Mouse (Mus musculus): ENCODE results near the gene Aip. TPM values are rescaled to one million over a fixed set of nuclear protein-coding genes. Genes with fewer than 3 reads are reported as not detected.
"Not testable (repeated sequence)": the region's sequence is repeated elsewhere in the genome, so short reads cannot be mapped to it uniquely, and the experiment has no call there.

Gene Aip
- polyA plus RNA-seq, 1 experiment: 59.8 TPM

DNA sequence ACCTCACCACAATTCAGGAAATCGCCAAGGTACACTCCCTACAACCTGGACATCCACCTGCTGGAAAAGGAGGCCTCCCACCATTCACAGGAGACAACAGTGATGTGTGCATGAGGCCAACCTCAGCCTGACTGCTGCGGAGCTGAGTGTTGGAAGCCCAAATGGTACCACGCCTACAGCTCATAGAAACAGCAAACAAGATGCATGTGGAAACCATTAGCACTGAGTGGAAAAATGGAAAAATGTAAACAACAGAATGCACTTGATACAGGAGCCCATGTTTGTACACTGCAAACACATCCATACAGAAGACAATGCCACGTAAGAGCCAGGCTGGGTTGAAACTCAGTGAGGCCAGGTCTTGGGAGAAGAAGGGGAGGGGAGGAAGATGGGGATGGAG lies 1.2 kb downstream of the Aip start:
- Histone ChIP-seq H3K36me3 (ENCODE audit: control insufficient read depth, insufficient read depth, low read length) (peaks cover 8% of the 10 kb centered on the region; the same call in 1 of the 2 replicates), H3K4me1 (ENCODE audit: control insufficient read depth, insufficient read depth, insufficient read length, low read length) (peaks cover 21% of the 10 kb centered on the region), H3K27me3 (ENCODE audit: control insufficient read depth, insufficient read depth, low read length) (no peaks in the 10 kb centered on the region), H3K4me3 (ENCODE audit: low read depth, low read length) (no peak overlapping the region), H3K27ac (ENCODE audit: insufficient read depth, low read depth, low read length) (no peak overlapping the region)
- no peak for TF ChIP-seq POLR2A (IDR thresholded peaks at IDR 0.05; ENCODE audit: low read depth, low read length)
- TF ChIP-seq CTCF (IDR thresholded peaks at IDR 0.05; ENCODE audit: extremely low read depth, insufficient read length, insufficient replicate concordance, low read depth, low read length): no peak
- WGBS: 85% methylated on average over 4 of the region's 4 CpGs

DNA sequence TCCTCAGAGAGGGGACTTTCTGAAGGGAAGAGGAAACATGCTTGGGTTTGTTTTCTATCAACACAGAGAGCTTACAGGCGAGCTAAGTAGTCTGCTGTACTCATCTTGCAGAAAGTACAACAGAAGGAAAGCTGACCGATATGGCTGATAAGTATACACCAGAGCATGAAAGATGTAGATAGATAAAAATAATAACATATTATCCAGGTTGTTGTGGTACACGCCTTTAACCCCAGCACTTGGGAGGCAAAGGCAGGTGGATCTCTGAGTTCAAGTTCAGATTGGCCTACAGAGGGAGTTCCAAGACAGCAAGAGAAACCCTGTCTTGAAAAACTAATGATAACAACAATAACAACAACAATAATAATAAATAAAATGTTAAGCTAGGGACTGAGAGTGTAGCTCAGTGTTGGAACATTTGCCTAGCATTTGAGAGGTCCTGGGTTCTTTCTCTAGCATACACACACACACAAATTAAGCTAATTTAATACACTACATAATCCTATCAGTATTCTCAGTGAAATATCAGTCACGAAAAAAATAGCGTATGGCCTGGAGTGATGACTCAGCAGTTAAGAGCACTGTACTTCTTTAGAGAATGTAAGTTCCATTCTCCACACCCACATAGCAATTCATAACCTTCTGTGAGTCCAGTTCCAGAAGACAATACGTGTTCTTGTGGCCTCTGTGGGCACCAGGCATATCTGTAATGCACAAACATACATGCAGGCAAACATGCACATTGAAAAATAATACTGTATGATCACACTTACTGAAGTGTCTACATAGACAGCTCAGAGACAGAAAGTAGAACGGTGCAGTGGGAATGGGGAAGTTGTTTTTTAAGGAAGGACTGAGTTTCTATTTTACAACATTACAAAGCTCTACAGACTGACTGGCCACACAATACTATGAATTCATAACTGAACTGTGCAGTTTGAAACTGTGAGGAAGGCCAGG lies 3.0 kb downstream of the Aip start:
- H3K27me3 ChIP-seq (ENCODE audit: control insufficient read depth, insufficient read depth, low read length): no peaks in the 10 kb centered on the region
- H3K36me3 ChIP-seq (ENCODE audit: control insufficient read depth, insufficient read depth, low read length): peaks cover 5% of the 10 kb centered on the region; the same call in 1 of the 2 replicates
- H3K27ac ChIP-seq (ENCODE audit: insufficient read depth, low read depth, low read length): no peak overlapping the region
- WGBS: 75% methylated on average over 7 of the region's 7 CpGs
- peaks cover 24% of the 10 kb centered on the region for H3K4me1 ChIP-seq (ENCODE audit: control insufficient read depth, insufficient read depth, insufficient read length, low read length)
- TF ChIP-seq CTCF (IDR thresholded peaks at IDR 0.05; ENCODE audit: extremely low read depth, insufficient read length, insufficient replicate concordance, low read depth, low read length) (no peak), POLR2A (IDR thresholded peaks at IDR 0.05; ENCODE audit: low read depth, low read length) (no peak)
- H3K4me3 ChIP-seq (ENCODE audit: low read depth, low read length): no peak overlapping the region

- H3K36me3 ChIP-seq (ENCODE audit: control insufficient read depth, insufficient read depth, low read length); H3K4me3 ChIP-seq (ENCODE audit: low read depth, low read length); H3K27me3 ChIP-seq (ENCODE audit: control insufficient read depth, insufficient read depth, low read length): not testable (repeated sequence)
- Histone ChIP-seq H3K4me1 (ENCODE audit: control insufficient read depth, insufficient read depth, insufficient read length, low read length) (peaks cover 17% of the 10 kb centered on the region), H3K27ac (ENCODE audit: insufficient read depth, low read depth, low read length) (peak overlapping the region; percentile 11; the same call in 1 of the 2 replicates)
- 50% methylated on average over 6 of the region's 6 CpGs for WGBS
These were observed 3.8 kb downstream of the Aip start for GRCm38 (mm10) chr19:4121896-4122295.

DNA sequence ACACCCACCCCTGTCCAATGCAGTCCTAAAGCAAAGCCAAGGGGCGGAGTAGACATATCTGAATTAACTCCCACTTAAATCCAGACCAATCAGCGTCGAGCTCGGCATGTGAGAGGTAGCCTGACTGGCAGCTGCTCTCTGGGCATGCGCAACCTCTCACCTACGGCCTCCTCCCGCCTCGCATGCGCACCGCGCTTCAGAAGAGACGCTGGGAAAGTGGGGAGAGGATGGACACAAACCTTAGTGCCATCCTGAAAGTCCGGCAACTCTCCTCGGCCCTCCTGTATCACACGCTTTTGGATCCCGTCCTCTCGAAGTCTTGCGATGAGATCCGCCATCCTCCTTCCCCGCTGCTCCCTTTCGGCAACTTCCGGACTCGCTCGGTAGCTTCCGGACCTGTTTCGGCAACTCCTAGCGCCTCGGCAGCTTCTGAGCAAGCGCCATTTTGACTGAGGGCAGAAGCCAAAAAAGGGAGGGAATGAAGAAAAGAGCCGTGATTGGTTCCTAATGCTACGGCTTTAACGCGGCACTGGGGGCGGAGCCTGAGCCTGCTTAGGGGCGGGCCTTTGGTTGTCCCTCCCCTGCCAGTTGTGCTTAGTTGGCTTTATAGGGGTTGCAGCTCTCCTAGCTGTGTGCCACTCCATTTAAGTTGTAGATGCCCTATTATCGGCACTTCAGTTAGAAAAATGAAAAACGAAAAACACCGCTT lies 4.4 kb downstream of the Aip start:
- 3% methylated on average over 38 of the region's 38 CpGs for WGBS
- no peak for TF ChIP-seq CTCF (IDR thresholded peaks at IDR 0.05; ENCODE audit: extremely low read depth, insufficient read length, insufficient replicate concordance, low read depth, low read length)
- peak; percentile 45 for TF ChIP-seq POLR2A (IDR thresholded peaks at IDR 0.05; ENCODE audit: low read depth, low read length)
- Histone ChIP-seq H3K4me3 (ENCODE audit: low read depth, low read length) (peak overlapping the region; percentile 68), H3K27ac (ENCODE audit: insufficient read depth, low read depth, low read length) (peak overlapping the region; percentile 79), H3K27me3 (ENCODE audit: control insufficient read depth, insufficient read depth, low read length) (no peaks in the 10 kb centered on the region), H3K36me3 (ENCODE audit: control insufficient read depth, insufficient read depth, low read length) (peaks cover 14% of the 10 kb centered on the region; the same call in 1 of the 2 replicates), H3K4me1 (ENCODE audit: control insufficient read depth, insufficient read depth, insufficient read length, low read length) (peaks cover 12% of the 10 kb centered on the region; the same call in 1 of the 2 replicates)

DNA sequence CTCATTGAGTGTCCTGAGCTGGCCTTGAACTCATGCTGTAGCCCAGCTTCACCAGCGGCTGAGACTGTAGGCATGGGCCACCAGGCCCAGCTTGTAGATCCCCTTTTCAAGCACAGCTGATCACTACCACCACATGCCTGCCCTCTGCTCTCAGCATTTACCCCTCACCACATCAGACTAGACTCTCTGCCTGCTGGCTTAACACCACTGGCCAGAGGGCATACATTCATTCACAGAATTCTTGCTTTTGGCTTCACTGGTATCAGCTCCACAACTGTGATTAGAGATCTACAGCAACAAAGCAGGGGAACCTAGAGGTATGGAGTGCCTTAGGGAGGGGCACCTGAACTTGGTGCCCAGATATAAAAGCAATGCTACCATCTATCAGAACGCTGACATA lies 5.2 kb downstream of the Aip start:
- Histone ChIP-seq H3K4me3 (ENCODE audit: low read depth, low read length) (no peak overlapping the region), H3K4me1 (ENCODE audit: control insufficient read depth, insufficient read depth, insufficient read length, low read length) (peaks cover 12% of the 10 kb centered on the region; the same call in 1 of the 2 replicates), H3K36me3 (ENCODE audit: control insufficient read depth, insufficient read depth, low read length) (peaks cover 18% of the 10 kb centered on the region; the same call in 1 of the 2 replicates), H3K27ac (ENCODE audit: insufficient read depth, low read depth, low read length) (peak overlapping the region; percentile 46), H3K27me3 (ENCODE audit: control insufficient read depth, insufficient read depth, low read length) (no peaks in the 10 kb centered on the region)
- 91% methylated on average over 2 of the region's 2 CpGs for WGBS
- no peak for TF ChIP-seq CTCF (IDR thresholded peaks at IDR 0.05; ENCODE audit: extremely low read depth, insufficient read length, insufficient replicate concordance, low read depth, low read length)
- no peak for TF ChIP-seq POLR2A (IDR thresholded peaks at IDR 0.05; ENCODE audit: low read depth, low read length)

- Histone ChIP-seq H3K4me3 (ENCODE audit: low read depth, low read length) (no peak overlapping the region), H3K27ac (ENCODE audit: insufficient read depth, low read depth, low read length) (peak overlapping the region; percentile 46), H3K4me1 (ENCODE audit: control insufficient read depth, insufficient read depth, insufficient read length, low read length) (peaks cover 17% of the 10 kb centered on the region; the same call in 1 of the 2 replicates), H3K27me3 (ENCODE audit: control insufficient read depth, insufficient read depth, low read length) (no peaks in the 10 kb centered on the region), H3K36me3 (ENCODE audit: control insufficient read depth, insufficient read depth, low read length) (peaks cover 23% of the 10 kb centered on the region)
- no peak for TF ChIP-seq POLR2A (IDR thresholded peaks at IDR 0.05; ENCODE audit: low read depth, low read length)
- 66% methylated on average over 6 of the region's 6 CpGs for WGBS
These were observed 5.8 kb downstream of the Aip start for GRCm38 (mm10) chr19:4119716-4120487.
